In genomic region chr4:140689873-140690655, GRCm38 (mm10) we compare ENCODE assay signal across 14 mouse cellular contexts. TPM values are rescaled to one million over a fixed set of nuclear protein-coding genes. Genes with fewer than 3 reads are reported as not detected.
DNase-seq lines count a peak whose midpoint lies in the region; ATAC-seq and TF ChIP-seq lines count a peak whose summit lies in the region.
"Had no signal": no experiment of that assay in that cellular context is flagged by ENCODE, and none has a peak within 500 bp of the region (broad histone marks: within the 10 kb centered on the region; RNA-seq: fewer than 3 reads in every experiment).

No protein-coding gene starts in this region.

- peaks cover 1% of the 10 kb centered on the region; the same call in 1 of the 2 replicates for H3K4me1 ChIP-seq in lung, embryonic 14.5 days (ENCODE audit: insufficient read depth)
- peaks cover 58% of the 10 kb centered on the region for H3K4me1 ChIP-seq in E14TG2a.4 (replicated peaks; ENCODE audit: low read depth, low read length)
- H3K4me1 ChIP-seq in stomach, embryonic 16.5 days (ENCODE audit: control insufficient read depth, insufficient read depth, low read length), result peaks cover 8% of the 10 kb centered on the region
- H3K4me1 ChIP-seq in forebrain, embryonic 13.5 days, result no peaks in the 10 kb centered on the region

- H3K9me3 ChIP-seq in lung, embryonic 14.5 days (ENCODE audit: low read depth, low read length), result no peaks in the 10 kb centered on the region
- H3K9me3 ChIP-seq in E14TG2a.4 (ENCODE audit: low read length), result no peaks in the 10 kb centered on the region
- no peaks in the 10 kb centered on the region for H3K9me3 ChIP-seq in stomach, embryonic 16.5 days (replicated peaks; ENCODE audit: control insufficient read depth, low read length)
- H3K9me3 ChIP-seq in forebrain, embryonic 13.5 days (replicated peaks), result no peaks in the 10 kb centered on the region

- ATAC-seq in lung, embryonic 14.5 days (ENCODE audit: insufficient read depth), result 0 out of 2 replicates have a peak, but pooled peaks have one; percentile 31
- ATAC-seq in stomach, embryonic 16.5 days (ENCODE audit: insufficient read depth, low FRiP score), result peak; percentile 37; the same call in 1 of the 2 replicates
- no peak for ATAC-seq in forebrain, embryonic 13.5 days
- ATAC-seq: Patski had no signal

- H3K4me2 ChIP-seq in lung, embryonic 14.5 days, result no peak overlapping the region
- peak overlapping the region; percentile 10; the same call in 1 of the 2 replicates for H3K4me2 ChIP-seq in stomach, embryonic 16.5 days (ENCODE audit: low read depth, low read length)
- no peak overlapping the region for H3K4me2 ChIP-seq in forebrain, embryonic 13.5 days

- DNase-seq in lung, embryonic 14.5 days, result no peak
- no peak for DNase-seq in lung, postnatal 14 days
- peak; percentile 56 for DNase-seq in liver
- no peak for DNase-seq in kidney, adult 11 months
- no peak for DNase-seq in layer of hippocampus, adult 2 months (ENCODE audit: low spot score in 2 of 2)

- H3K27me3 ChIP-seq in lung, embryonic 14.5 days (ENCODE audit: insufficient read depth, low read length), result no peaks in the 10 kb centered on the region
- H3K27me3 ChIP-seq in E14TG2a.4 (ENCODE audit: insufficient read depth, low read length), result no peaks in the 10 kb centered on the region
- no peaks in the 10 kb centered on the region for H3K27me3 ChIP-seq in stomach, embryonic 16.5 days (ENCODE audit: control insufficient read depth, insufficient read depth, low read length)
- H3K27me3 ChIP-seq in forebrain, embryonic 13.5 days, result no peaks in the 10 kb centered on the region
- H3K27me3 ChIP-seq: Patski had no signal

- no peak overlapping the region for H3K9ac ChIP-seq in lung, embryonic 14.5 days
- 0 out of 2 replicates have a peak overlapping the region, but pooled peaks have one; percentile 11 for H3K9ac ChIP-seq in stomach, embryonic 16.5 days (ENCODE audit: low read length)
- no peak overlapping the region for H3K9ac ChIP-seq in forebrain, embryonic 13.5 days

- H3K4me3 ChIP-seq in lung, embryonic 14.5 days (ENCODE audit: low read depth, low read length), result no peak overlapping the region
- peak overlapping the region; percentile 67 for H3K4me3 ChIP-seq in E14TG2a.4 (replicated peaks; ENCODE audit: low read length)
- no peak overlapping the region for H3K4me3 ChIP-seq in stomach, embryonic 16.5 days (replicated peaks; ENCODE audit: low read length)
- no peak overlapping the region for H3K4me3 ChIP-seq in layer of hippocampus, adult 2 months
- H3K4me3 ChIP-seq in forebrain, embryonic 13.5 days, result no peak overlapping the region
- H3K4me3 ChIP-seq: myocyte had no signal

- no peaks in the 10 kb centered on the region for H3K36me3 ChIP-seq in lung, embryonic 14.5 days (ENCODE audit: insufficient read depth)
- H3K36me3 ChIP-seq in E14TG2a.4 (ENCODE audit: insufficient read depth, low read length), result no peaks in the 10 kb centered on the region
- H3K36me3 ChIP-seq in stomach, embryonic 16.5 days (ENCODE audit: control insufficient read depth, insufficient read depth, low read length), result no peaks in the 10 kb centered on the region
- no peaks in the 10 kb centered on the region for H3K36me3 ChIP-seq in forebrain, embryonic 13.5 days (ENCODE audit: poor library complexity, severe bottlenecking)

- H3K27ac ChIP-seq in lung, embryonic 14.5 days (ENCODE audit: low read depth), result no peak overlapping the region
- H3K27ac ChIP-seq in stomach, embryonic 16.5 days (ENCODE audit: low read length), result peak overlapping the region; percentile 64
- H3K27ac ChIP-seq in layer of hippocampus, adult 2 months, result no peak overlapping the region
- H3K27ac ChIP-seq in forebrain, embryonic 13.5 days, result no peak overlapping the region

- 51% methylated on average over 16 of the region's 16 CpGs for WGBS in lung, embryonic 14.5 days
- 51% methylated on average over 16 of the region's 16 CpGs for WGBS in stomach, embryonic 16.5 days
- WGBS in forebrain, embryonic 13.5 days, result 78% methylated on average over 16 of the region's 16 CpGs

- TF ChIP-seq CTCF in lung, embryonic 14.5 days (IDR thresholded peaks at IDR 0.05; ENCODE audit: low read depth), result no peak
- no peak for TF ChIP-seq CTCF in E14TG2a.4 (conservative IDR thresholded peaks at IDR 0.05; ENCODE audit: low read length)
- no peak for TF ChIP-seq CTCF in layer of hippocampus, adult 2 months (conservative IDR thresholded peaks at IDR 0.05)

RNA-seq across cellular contexts. Expression of gene Rcc2, which starts 10.3 kb away (rescaled TPM):
- polyA plus RNA-seq in lung, embryonic 14.5 days (2014; fragmentation: Nextera tagmentation; extraction: Ambion mirVana), result 54.9 and 62.8 TPM in 2 replicates
- polyA plus RNA-seq in stomach, embryonic 16.5 days (2015; fragmentation: Nextera tagmentation; extraction: Ambion mirVana), result 15.1 and 16.2 TPM in 2 replicates
- 10 to 100 TPM; 93.0 to 93.5 TPM for total RNA-seq in layer of hippocampus, adult 2 months (2021)
- polyA plus RNA-seq in forebrain, embryonic 13.5 days (2015; fragmentation: Nextera tagmentation; extraction: Ambion mirVana), result 34.0 and 35.5 TPM in 2 replicates

RNA-seq across cellular contexts. Expression of gene Arhgef10l, which starts 24.3 kb away (rescaled TPM):
- 13.5 and 16.1 TPM in 2 replicates for polyA plus RNA-seq in lung, embryonic 14.5 days (2014; fragmentation: Nextera tagmentation; extraction: Ambion mirVana)
- polyA plus RNA-seq in stomach, embryonic 16.5 days (2015; fragmentation: Nextera tagmentation; extraction: Ambion mirVana), result 18.4 and 21.7 TPM in 2 replicates
- 10 to 100 TPM; 43.9 to 52.8 TPM for total RNA-seq in layer of hippocampus, adult 2 months (2021)
- 20.2 and 22.0 TPM in 2 replicates for polyA plus RNA-seq in forebrain, embryonic 13.5 days (2015; fragmentation: Nextera tagmentation; extraction: Ambion mirVana)

RNA-seq across cellular contexts. Expression of gene Padi6, which starts 52.4 kb away (rescaled TPM):
- not detected in 2 replicates for polyA plus RNA-seq in lung, embryonic 14.5 days (2014; fragmentation: Nextera tagmentation; extraction: Ambion mirVana)
- 0.05 and 0.21 TPM in 2 replicates for polyA plus RNA-seq in stomach, embryonic 16.5 days (2015; fragmentation: Nextera tagmentation; extraction: Ambion mirVana)
- total RNA-seq in layer of hippocampus, adult 2 months (2021), result not detected
- not detected in 2 replicates for polyA plus RNA-seq in forebrain, embryonic 13.5 days (2015; fragmentation: Nextera tagmentation; extraction: Ambion mirVana)
- polyA plus RNA-seq: brain, embryonic 14.5 days; embryonic facial prominence, embryonic 11.5 days; hindbrain, embryonic 11.5 days; limb, embryonic 14.5 days; Patski had no signal
